Mouse (Mus musculus) cerebellum, postnatal 10 days (tissue): Measurements from ENCODE around the gene Klk1b16.
"Not testable (repeated sequence)": the region's sequence is repeated elsewhere in the genome, so short reads cannot be mapped to it uniquely, and the experiment has no call there.

Experiments used
- DNase-seq, 2 experiments: peaks; one replicate each; pipeline ENCODE4 v3.0.0; 2021; ENCODE audit warnings: mixed read lengths in 2 of 2

Gene Klk1b16

GRCm38 (mm10) chr7:44136467-44136866 lies at the start of gene Klk1b16:
Gene Klk1b16, plus strand, starts transcription at chr7:44136767.
- DNase-seq: no peak

DNA sequence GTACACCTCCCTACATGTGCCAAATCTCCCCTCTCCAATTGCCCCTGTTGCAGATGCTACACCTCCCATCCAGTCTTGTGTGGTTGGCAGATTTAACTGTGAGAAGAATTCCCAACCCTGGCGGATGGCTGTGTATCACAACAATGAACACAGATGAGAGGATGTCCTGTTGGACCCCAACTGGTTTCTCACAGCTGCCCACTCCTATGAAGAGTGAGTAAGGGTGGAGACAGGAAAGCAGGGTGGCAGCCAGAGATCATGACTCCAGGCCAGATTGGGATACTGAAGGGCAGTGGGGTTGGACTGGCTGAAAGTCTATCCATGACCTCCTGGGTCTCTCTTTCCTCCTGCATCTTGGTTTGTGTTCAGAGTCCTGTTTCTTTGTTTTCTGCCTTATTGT lies 40.5 kb upstream of the Klk1b16 start:
- DNase-seq: no peak

DNA sequence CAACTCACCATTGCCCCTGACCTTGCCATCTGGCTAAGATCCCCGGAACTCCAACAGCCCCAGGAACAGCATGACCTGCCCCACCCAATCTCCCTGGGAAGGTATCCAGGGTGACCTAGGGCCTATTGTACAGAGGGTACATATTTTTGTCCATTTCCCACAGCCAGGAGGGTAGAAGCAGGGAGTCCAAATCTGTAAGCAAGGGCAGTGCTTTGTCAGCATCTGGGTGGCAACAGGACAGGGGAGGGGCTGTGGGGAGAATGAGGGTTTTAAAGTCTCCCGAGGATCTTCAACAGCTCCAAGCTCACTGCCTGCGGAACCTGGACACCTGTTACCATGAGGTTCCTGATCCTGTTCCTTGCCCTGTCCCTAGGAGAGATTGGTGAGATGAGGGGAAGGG lies 34.5 kb upstream of the Klk1b16 start, which contains the start of gene Klk1b21:
Gene Klk1b21, plus strand, starts transcription at position 301 of the 400 bp plus-strand sequence.
- DNase-seq: not testable (repeated sequence)

GRCm38 (mm10) chr7:44112373-44112772 lies 24.2 kb upstream of the Klk1b16 start, which contains the start of gene Klk1b22:
Gene Klk1b22, plus strand, starts transcription at chr7:44112673.
- DNase-seq: no peak

- DNase-seq: no peak
Measured at GRCm38 (mm10) chr7:44123445-44123844, 13.1 kb upstream of the Klk1b16 start.

DNA sequence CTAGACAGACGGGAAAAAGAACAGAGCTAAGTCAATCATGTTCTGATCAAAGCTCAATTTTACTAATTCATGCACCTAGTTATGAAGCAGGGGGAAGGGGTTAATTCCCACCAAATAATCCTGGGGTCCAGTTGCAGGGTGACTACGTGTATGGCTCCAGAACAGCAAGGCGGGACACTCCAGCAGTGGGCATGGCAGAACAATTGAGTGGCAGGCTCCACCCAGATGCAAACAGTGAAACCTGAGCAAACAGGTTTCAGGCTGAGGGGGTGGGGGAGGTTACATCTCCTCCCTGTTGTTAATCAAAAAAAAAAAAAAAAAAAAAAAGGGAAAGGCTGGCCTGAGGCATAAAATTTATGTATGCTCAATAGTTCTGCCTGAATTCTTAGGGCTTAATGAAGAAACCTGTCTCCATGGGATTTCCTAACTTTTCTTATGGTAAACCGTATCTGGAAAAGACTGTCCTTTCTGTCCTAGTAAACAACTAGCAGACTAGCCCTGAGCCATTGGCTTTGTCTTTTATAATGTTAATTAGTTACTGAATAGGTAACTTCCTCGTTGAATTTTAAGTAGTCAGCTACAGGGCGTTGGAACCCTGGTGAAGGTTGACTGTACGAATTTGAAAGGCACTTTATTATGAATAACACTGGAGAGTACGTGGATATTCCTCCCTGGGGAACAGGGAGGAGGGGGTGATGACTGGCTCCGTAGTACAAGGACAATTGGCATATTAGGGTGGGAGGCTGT lies 42.9 kb downstream of the Klk1b16 start:
- DNase-seq: no peak

DNA sequence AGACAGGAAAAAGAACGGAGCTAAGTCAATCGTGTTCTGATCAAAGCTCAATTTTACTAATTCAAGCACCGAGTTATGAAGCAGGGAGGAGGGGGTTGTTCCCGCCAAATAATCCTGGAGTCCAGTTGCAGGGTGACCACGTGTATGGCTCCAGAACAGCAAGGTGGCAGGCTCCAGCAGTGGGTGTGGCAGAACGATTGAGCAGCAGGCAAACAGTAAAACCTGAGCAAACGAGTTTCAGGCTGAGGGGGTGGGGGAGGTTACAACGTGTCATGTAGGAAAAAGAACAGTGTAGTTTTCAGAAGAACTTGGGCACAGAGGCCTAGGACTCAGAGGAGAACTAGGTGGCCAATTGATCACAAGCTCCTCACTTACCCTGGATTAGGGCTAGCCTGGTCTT lies 49.9 kb downstream of the Klk1b16 start:
- not testable (repeated sequence) for DNase-seq

DNA sequence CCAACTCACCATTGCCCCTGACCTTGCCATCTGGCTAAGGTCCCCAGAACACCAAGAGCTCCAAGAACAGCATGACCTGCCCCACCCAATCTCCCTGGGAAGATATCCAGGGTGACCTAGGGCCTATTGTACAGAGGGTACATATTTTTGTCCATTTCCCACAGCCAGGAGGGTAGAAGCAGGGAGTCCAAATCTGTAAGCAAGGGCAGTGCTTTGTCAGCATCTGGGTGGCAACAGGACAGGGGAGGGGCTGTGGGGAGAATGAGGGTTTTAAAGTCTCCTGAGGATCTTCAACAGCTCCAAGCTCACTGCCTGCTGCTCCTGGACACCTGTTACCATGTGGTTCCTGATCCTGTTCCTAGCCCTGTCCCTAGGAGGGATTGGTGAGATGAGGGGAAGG lies 51.4 kb downstream of the Klk1b16 start, which contains the start of gene Klk1b24:
Gene Klk1b24, plus strand, starts transcription at position 301 of the 400 bp plus-strand sequence.
- not testable (repeated sequence) for DNase-seq
